Mouse (Mus musculus) olfactory bulb, adult 2 months (tissue): ENCODE results near the gene Tgfbr1.

Source experiments
- CTCF ChIP-seq: fragments of 200-500 bp; IDR thresholded peaks from 2 replicates; pipeline ENCODE4 v1.5.1; 2012; ENCODE audit warnings: low read depth, mild to moderate bottlenecking, low read length, moderate library complexity; ENCODE audit not compliant: insufficient read depth
- POLR2A ChIP-seq: fragments of 200-500 bp; IDR thresholded peaks from 2 replicates; pipeline ENCODE4 v1.6.1; 2012; ENCODE audit warnings: mild to moderate bottlenecking, low read depth, low read length, moderate library complexity; ENCODE audit not compliant: insufficient read depth

DNA sequence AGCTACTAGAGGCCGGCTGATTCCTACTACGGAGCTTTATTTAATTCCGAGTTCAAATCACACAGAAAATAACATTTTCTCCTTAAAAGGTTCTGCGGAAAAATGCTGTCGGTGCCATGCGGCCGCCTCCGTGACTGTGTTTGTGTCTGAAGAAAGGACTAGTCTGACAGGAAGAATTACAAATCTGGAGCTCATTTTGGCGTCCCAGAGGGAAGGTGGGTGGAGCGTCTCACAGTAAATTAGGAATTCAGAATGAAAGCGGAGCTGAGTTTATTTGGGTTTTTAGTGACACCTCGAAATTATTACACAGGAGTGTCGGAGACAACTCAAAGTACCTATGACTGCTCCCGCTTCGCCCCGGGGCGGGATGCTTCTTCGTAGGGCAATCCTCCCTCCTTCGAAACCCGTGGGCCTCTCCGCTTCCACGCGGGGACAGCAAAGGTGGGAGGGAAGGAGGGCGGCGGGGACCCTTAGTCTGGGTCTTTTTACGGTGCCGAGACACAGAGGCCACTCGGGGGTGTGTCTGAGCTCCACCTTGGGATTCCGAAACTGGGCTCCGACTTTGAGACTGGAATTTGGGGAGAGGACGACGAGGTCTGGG lies 861 bp upstream of the Tgfbr1 start:
- no peak for TF ChIP-seq CTCF
- TF ChIP-seq POLR2A, result no peak
